Mouse (Mus musculus) G1E (cell line): ENCODE results near the gene Cyb561d1. TPM values are rescaled to one million over a fixed set of nuclear protein-coding genes. Genes with fewer than 3 reads are reported as not detected.
A peak's percentile ranks its signal among the peaks of the same experiment; 100 is the strongest.

Experiments
- ATAC-seq: 2 replicates; pipeline ENCODE4 v1.8.0; 2016; ENCODE audit warnings: mild to moderate bottlenecking; ENCODE audit not compliant: insufficient number of reproducible peaks, poor library complexity, low FRiP score, severe bottlenecking; ENCODE audit errors: extremely low read depth
- DNase-seq: peaks from one replicate; pipeline ENCODE4 v3.0.0; 2012; ENCODE audit warnings: low spot score
- H3K27me3 ChIP-seq: 2 replicates; pipeline ENCODE4 v1.6.1; 2012; ENCODE audit warnings: mild to moderate bottlenecking, low read length, inconsistent platforms; ENCODE audit not compliant: insufficient read depth
- H3K36me3 ChIP-seq: replicated peaks from 2 replicates; pipeline ENCODE3; 2012; ENCODE audit warnings: mild to moderate bottlenecking, inconsistent platforms
- H3K4me1 ChIP-seq: 2 replicates; pipeline ENCODE4 v1.6.1; 2012; ENCODE audit warnings: low read depth, low read length, inconsistent platforms, mixed read lengths; ENCODE audit not compliant: insufficient read depth
- H3K4me3 ChIP-seq: 2 replicates; pipeline ENCODE4 v1.5.1; 2012; ENCODE audit warnings: low read depth, mild to moderate bottlenecking, inconsistent platforms, low read length, moderate library complexity, mixed read lengths
- H3K9me3 ChIP-seq: replicated peaks from 2 replicates; pipeline ENCODE4 v1.6.1; 2012; ENCODE audit warnings: inconsistent platforms
- CTCF ChIP-seq: IDR thresholded peaks from 2 replicates; pipeline ENCODE4 v1.5.1; 2012; ENCODE audit warnings: low read depth, low read length, inconsistent platforms, mixed read lengths
- GATA1 ChIP-seq: IDR thresholded peaks from 2 replicates; pipeline ENCODE4 v1.6.1; 2012; ENCODE audit warnings: borderline replicate concordance, low read length, inconsistent platforms, mixed read lengths
- GATA2 ChIP-seq: IDR thresholded peaks from 2 replicates; pipeline ENCODE4 v1.6.1; 2012; ENCODE audit warnings: low read depth, low read length, inconsistent platforms, borderline replicate concordance
- POLR2AphosphoS5 ChIP-seq: IDR thresholded peaks from 2 replicates; pipeline ENCODE4 v1.6.1; 2012; ENCODE audit warnings: low read depth, low read length, inconsistent platforms; ENCODE audit not compliant: insufficient replicate concordance
- TAL1 ChIP-seq: conservative IDR thresholded peaks from 2 replicates; pipeline ENCODE4 v1.6.1; 2012; ENCODE audit warnings: low read depth, low read length, inconsistent platforms, mixed read lengths
- polyA plus RNA-seq: library from polyadenylated mRNA; stranded (reverse); fragments of >175 nt; gene quantifications from 2 replicates; pipeline ENCODE4 v1.2.3, GENCODE M21; 2012
- total RNA-seq, 2 experiments: library from RNA; stranded (forward) in 1 of 2; stranded (reverse) in 1 of 2; fragments of 200-1000 nt in 1 of 2; fragments of >200 nt in 1 of 2; fragmentation: Nextera tagmentation in 1 of 2; gene quantifications; 2 replicates each; pipeline ENCODE4 v1.2.3; 2014 to 2017

The Cyb561d1 gene
- total and polyA plus RNA-seq, 3 experiments: 3.4 to 6.3 (median 3.9) TPM

- ATAC-seq (no peak), DNase-seq (peak; percentile 37)
- no peak for TF ChIP-seq POLR2AphosphoS5
- TF ChIP-seq CTCF: peak; percentile 91
- H3K36me3 ChIP-seq: peaks cover 83% of the 10 kb centered on the region
- H3K9me3 ChIP-seq: no peaks in the 10 kb centered on the region
- no peaks in the 10 kb centered on the region for H3K27me3 ChIP-seq
- peaks cover 56% of the 10 kb centered on the region for H3K4me1 ChIP-seq
- H3K4me3 ChIP-seq: no peak overlapping the region
Measured at GRCm38 (mm10) chr3:108203621-108204325, 2.8 kb upstream of the Cyb561d1 start.

- TF ChIP-seq GATA1 (no peak), TAL1 (no peak), CTCF (no peak), POLR2AphosphoS5 (no peak), GATA2 (no peak)
- H3K4me1 ChIP-seq: peaks cover 54% of the 10 kb centered on the region
- DNase-seq (no peak), ATAC-seq (no peak)
- peaks cover 83% of the 10 kb centered on the region for H3K36me3 ChIP-seq
- no peaks in the 10 kb centered on the region for H3K27me3 ChIP-seq
- H3K9me3 ChIP-seq: no peaks in the 10 kb centered on the region
- H3K4me3 ChIP-seq: no peak overlapping the region
Measured at GRCm38 (mm10) chr3:108203212-108203611, 2.2 kb upstream of the Cyb561d1 start.

- H3K4me1 ChIP-seq: peaks cover 52% of the 10 kb centered on the region
- TF ChIP-seq GATA2 (no peak), CTCF (no peak), TAL1 (no peak), POLR2AphosphoS5 (no peak), GATA1 (no peak)
Measured at GRCm38 (mm10) chr3:108202506-108202905, 1.5 kb upstream of the Cyb561d1 start.

GRCm38 (mm10) chr3:108199231-108199630, 1.8 kb downstream of the Cyb561d1 start:
- TF ChIP-seq GATA1 (no peak), GATA2 (no peak), CTCF (no peak), TAL1 (no peak), POLR2AphosphoS5 (no peak)
- peak overlapping the region; percentile 82; the same call in 1 of the 2 replicates for H3K4me3 ChIP-seq
- H3K9me3 ChIP-seq: no peaks in the 10 kb centered on the region
- peaks cover 78% of the 10 kb centered on the region for H3K36me3 ChIP-seq
- ATAC-seq: no peak
- no peaks in the 10 kb centered on the region for H3K27me3 ChIP-seq
- DNase-seq: no peak
- H3K4me1 ChIP-seq: peaks cover 48% of the 10 kb centered on the region

More at GRCm38 (mm10) chr3:108202506-108202905, 1.5 kb upstream of the Cyb561d1 start:
- H3K9me3 ChIP-seq: no peaks in the 10 kb centered on the region
- ATAC-seq (no peak), DNase-seq (no peak)
- H3K27me3 ChIP-seq: no peaks in the 10 kb centered on the region
- H3K36me3 ChIP-seq: peaks cover 83% of the 10 kb centered on the region
- H3K4me3 ChIP-seq: no peak overlapping the region

GRCm38 (mm10) chr3:108197066-108197497, 3.9 kb downstream of the Cyb561d1 start:
- H3K27me3 ChIP-seq: no peaks in the 10 kb centered on the region
- H3K9me3 ChIP-seq: no peaks in the 10 kb centered on the region
- TF ChIP-seq GATA1 (no peak), CTCF (no peak), TAL1 (no peak), GATA2 (no peak), POLR2AphosphoS5 (no peak)
- DNase-seq (no peak), ATAC-seq (no peak)
- H3K36me3 ChIP-seq: peaks cover 68% of the 10 kb centered on the region
- no peak overlapping the region for H3K4me3 ChIP-seq
- peaks cover 36% of the 10 kb centered on the region for H3K4me1 ChIP-seq

GRCm38 (mm10) chr3:108195941-108196590, 4.9 kb downstream of the Cyb561d1 start:
- H3K4me3 ChIP-seq: no peak overlapping the region
- ATAC-seq (no peak), DNase-seq (no peak)
- no peaks in the 10 kb centered on the region for H3K9me3 ChIP-seq
- peaks cover 60% of the 10 kb centered on the region for H3K36me3 ChIP-seq
- TF ChIP-seq GATA1: no peak
- no peaks in the 10 kb centered on the region for H3K27me3 ChIP-seq
- H3K4me1 ChIP-seq: peaks cover 28% of the 10 kb centered on the region

- Histone ChIP-seq H3K4me1 (peaks cover 28% of the 10 kb centered on the region), H3K9me3 (no peaks in the 10 kb centered on the region), H3K27me3 (no peaks in the 10 kb centered on the region), H3K36me3 (peaks cover 60% of the 10 kb centered on the region), H3K4me3 (no peak overlapping the region)
- DNase-seq: no peak
- no peak for TF ChIP-seq GATA1
- ATAC-seq: no peak
Measured at GRCm38 (mm10) chr3:108195287-108195686, 5.7 kb downstream of the Cyb561d1 start.
